Mouse (Mus musculus) layer of hippocampus, adult 8-10 months (tissue): ENCODE results near the gene Zic5. TPM values are rescaled to one million over a fixed set of nuclear protein-coding genes. Genes with fewer than 3 reads are reported as not detected.
A peak's percentile ranks its signal among the peaks of the same experiment; 100 is the strongest.

Experiments used
- DNase-seq, 2 experiments: peaks; one replicate each; pipeline ENCODE4 v3.0.0; 2022; ENCODE audit warnings: low spot score in 2 of 2
- total RNA-seq, 4 experiments: library from RNA; stranded (reverse); gene quantifications; 2 replicates each; pipeline ENCODE4 v1.2.4; 2022

The Zic5 gene
- total RNA-seq, 4 experiments from 2014 or later = 2.6 to 6.1 (median 4.2) TPM

- DNase-seq = no peak
These were observed 14.9 kb upstream of the Zic5 start for GRCm38 (mm10) chr14:122480355-122480754.

- no peak for DNase-seq
These were observed 14.1 kb upstream of the Zic5 start for GRCm38 (mm10) chr14:122479461-122480109.

GRCm38 (mm10) chr14:122478574-122479011, 13.1 kb upstream of the Zic5 start:
- no peak for DNase-seq

- no peak for DNase-seq
These were observed 12.6 kb upstream of the Zic5 start for GRCm38 (mm10) chr14:122477971-122478573.

- no peak for DNase-seq
These were observed 11.8 kb upstream of the Zic5 start for GRCm38 (mm10) chr14:122477261-122477671.

- no peak for DNase-seq
These were observed 11.3 kb upstream of the Zic5 start for GRCm38 (mm10) chr14:122476822-122477215.

DNA sequence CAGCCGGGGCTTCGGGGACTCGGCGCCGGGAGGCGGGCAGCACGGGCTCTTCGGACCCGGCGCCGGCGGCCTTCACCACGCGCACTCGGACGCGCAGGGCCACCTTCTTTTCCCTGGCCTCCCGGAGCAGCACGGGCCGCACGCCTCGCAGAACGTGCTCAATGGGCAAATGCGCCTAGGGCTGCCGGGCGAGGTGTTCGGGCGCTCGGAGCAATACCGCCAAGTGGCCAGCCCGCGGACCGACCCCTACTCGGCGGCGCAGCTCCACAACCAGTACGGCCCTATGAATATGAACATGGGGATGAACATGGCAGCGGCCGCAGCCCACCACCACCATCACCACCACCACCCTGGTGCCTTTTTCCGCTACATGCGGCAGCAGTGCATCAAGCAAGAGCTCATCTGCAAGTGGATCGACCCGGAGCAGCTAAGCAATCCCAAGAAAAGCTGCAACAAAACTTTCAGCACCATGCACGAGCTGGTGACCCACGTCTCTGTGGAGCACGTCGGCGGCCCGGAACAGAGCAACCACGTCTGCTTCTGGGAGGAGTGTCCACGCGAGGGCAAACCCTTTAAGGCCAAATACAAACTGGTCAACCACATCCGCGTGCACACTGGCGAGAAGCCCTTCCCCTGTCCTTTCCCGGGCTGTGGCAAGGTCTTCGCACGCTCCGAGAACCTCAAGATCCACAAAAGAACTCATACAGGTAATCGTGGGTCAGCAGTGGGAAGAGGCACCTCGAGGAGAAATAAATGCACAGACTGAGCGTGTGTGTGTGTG, 10.8 kb upstream of the Zic5 start:
- DNase-seq = peak in 1 of 2 experiments; percentile 10

- no peak for DNase-seq
These were observed 10.1 kb upstream of the Zic5 start for GRCm38 (mm10) chr14:122475557-122476040.

GRCm38 (mm10) chr14:122474891-122475556, 9.5 kb upstream of the Zic5 start, which contains the start of gene Zic2:
Gene Zic2 (plus strand): TSS chr14:122475435.
- DNase-seq = peak in 1 of 2 experiments; percentile 52

- DNase-seq = peak in 1 of 2 experiments; percentile 26
These were observed 8.8 kb upstream of the Zic5 start for GRCm38 (mm10) chr14:122474041-122474890.

- no peak for DNase-seq
These were observed 7.8 kb upstream of the Zic5 start for GRCm38 (mm10) chr14:122473211-122473751.

DNA sequence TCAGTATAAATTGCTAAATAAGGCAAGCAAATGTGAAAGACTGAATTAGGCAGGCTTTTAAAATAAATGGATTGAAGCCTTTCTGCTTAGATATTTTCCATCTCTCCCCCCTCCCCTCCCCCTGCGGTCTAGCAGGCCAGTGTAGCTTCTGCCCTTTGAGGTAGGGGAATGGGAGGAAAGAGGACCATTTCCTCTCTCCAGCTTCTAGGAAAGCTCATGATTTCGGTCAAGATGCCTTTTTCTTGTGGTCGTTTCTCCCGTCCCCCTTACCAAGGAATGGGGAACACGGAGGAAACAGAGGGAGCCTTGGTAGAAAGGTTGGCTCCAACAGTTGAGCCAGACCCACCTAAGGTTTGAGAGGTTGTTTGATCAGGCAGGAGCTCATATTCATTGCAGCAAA, 7.2 kb upstream of the Zic5 start:
- DNase-seq = no peak

GRCm38 (mm10) chr14:122472161-122472560, 6.7 kb upstream of the Zic5 start:
- no peak for DNase-seq

GRCm38 (mm10) chr14:122471449-122472085, 6.1 kb upstream of the Zic5 start:
- no peak for DNase-seq

GRCm38 (mm10) chr14:122468971-122469755, 3.7 kb upstream of the Zic5 start:
- DNase-seq = no peak

DNA sequence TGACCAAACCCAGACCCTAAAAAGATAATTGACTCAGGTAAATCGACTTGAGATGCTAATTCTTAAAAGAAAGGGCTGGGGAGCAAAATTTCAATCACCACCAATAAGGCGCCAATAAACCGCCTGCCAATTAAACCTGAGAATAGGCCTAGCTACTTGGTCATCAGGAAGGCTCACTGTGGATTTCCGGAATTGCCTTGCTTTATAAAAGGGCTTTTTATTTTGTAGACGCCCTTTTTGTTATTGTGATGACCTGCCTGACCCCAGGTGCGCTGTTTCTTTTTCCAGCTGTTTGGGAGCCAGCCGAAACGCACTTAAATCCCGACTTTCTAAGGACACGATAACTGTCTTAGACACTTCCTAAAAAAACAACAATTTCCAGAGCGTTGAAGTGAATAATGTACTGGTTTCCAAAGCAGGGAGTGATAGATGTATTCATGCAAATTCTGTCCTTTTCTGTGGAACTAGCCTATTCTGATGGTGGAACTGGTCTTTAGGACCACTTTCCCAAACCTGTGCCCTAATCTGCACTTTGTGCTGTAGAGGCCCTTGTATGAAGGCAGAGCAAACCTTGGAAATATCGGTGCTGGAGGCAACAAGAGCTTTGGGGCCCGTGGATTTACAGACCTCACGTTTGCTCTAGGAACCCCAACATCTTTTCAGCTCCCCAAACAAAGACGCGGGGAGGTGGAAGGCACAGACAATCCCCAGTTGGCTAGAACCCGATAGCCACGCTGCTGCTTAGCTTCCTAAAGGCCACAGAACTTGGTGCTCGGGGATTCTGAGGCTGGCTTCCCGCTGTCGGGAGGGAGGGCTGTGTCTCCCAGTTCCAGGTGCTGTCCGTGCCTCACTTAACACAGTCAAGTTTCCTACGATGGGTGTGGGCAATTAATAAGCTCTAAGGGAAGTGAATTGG, 2.7 kb upstream of the Zic5 start:
- DNase-seq = no peak

- DNase-seq = no peak
These were observed 1.4 kb upstream of the Zic5 start for GRCm38 (mm10) chr14:122466756-122467362.
